Mouse (Mus musculus) layer of hippocampus, adult 18-20 months (tissue): ENCODE measurements around the gene Celsr1. TPM values are rescaled to one million over a fixed set of nuclear protein-coding genes. Genes with fewer than 3 reads are reported as not detected.
A peak's percentile ranks its signal among the peaks of the same experiment; 100 is the strongest.

Experiments
- DNase-seq, 2 experiments: peaks; one replicate each; pipeline ENCODE4 v3.0.0; 2022; ENCODE audit warnings: low spot score in 2 of 2
- long read RNA-seq: library from polyadenylated mRNA; stranded (forward); transcript quantifications from one replicate; pipeline ENCODE4 v2.0.0, GENCODE M21; 2021
- total RNA-seq, 2 experiments: library from RNA; stranded (reverse); gene quantifications; 2 replicates each; pipeline ENCODE4 v1.2.3; 2021

The Celsr1 gene
- 1 to 10 TPM; 5.6 to 6.3 TPM for total RNA-seq
- long read RNA-seq, partial matches to known transcripts, result 3 of 5 reads
- long read RNA-seq, other reads (novel, unspliced or antisense), result 2 of 5 reads

DNA sequence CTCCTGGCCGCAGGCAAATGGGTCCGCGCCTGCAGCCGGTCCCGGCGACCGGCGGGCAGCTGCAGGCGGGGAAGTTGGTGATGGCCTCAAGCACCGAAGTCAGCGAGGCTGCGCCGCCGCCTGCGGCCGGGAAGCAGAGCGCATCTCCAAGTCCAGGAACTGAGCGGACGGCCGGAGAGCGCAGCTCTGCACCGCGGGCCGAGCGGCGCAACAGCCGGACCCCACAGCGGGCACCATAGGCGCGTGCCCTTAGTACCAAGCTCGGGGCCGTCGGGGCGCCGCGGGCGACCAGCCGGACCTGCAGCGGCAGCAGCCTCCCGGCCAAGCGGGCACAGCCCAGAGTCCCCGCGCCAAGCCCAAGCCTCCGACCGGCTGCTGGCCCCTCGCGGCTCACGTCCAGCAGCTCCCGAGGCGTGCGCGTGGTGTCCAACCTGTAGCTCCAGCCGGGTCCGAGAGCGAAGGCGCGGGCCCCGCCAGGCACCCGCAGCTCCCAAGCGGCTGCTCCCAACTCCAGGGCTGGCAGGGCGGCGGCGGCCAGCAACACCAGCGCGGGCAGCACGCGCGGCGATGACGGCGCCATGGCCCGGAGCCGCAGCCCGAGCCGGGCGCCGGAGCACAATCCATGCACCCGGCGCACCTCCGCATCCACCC is at the start of gene Celsr1:
TSS of gene Celsr1 (minus strand) at position 587 of the 651 bp plus-strand sequence.
- no peak for DNase-seq

DNA sequence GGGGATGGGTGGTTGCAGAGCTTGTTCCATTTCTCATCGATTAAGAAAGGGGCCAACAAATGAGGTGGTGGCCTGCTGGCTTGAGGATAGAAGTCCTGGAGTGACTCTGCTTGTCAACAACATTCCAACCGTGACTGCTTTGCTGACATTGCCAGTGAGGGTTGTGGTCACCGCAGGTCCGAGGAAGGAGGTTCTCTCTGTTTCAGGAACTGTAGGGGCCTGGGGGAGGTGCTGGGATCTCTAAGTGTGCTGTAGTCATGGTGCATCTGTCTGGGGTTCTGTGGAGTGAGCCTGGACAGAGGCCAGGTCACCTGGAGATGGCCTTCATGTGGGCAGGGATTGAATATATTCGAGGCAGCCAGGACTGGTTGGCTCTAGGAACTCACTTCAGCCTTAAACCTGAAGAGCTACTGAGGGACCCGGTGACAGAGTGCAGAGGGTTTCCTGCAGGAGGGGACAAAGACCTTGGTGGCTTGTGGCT is 49.7 kb upstream of the Celsr1 start:
- no peak for DNase-seq

DNA sequence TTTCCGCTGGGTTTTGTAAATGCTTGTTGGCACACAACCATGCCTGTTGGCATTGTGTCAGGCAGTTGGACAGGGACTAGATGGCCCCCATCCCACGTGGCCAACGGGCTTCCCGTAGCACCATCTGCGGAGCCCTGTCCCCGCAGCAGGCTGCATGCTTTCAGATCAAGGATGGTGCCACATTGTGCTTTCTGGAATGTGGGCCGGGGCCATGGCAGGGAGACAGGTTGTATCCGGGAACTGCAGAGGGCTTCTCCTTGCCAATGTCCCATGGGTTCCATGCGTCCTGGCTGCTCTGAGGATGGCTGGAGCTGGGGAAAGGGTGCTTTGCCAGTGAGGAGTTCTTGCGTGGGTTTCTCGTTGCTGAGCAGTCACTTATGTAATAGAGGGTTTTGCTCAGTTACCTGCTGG is 49.0 kb upstream of the Celsr1 start:
- peak in 1 of 2 experiments; percentile 46 for DNase-seq

DNA sequence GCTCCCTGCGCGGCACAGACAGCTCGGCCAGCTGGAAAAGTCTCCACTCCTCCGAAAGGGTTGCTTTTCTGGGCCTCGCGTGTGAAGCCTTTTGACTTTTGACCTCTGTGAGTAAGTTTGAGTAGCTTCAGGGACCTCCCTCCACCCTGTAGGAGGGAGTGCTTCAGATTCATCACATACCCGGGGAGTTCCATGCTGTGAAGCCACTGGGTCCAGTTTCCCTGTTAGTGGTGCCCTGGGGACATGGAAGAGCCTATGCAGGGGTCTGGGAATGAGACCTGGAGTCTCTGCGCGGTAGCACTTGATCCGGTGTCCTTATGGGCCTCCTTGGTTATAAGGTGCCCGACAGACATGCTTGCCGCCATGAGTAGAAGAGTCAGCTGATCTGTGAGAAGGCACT is 48.1 kb upstream of the Celsr1 start:
- DNase-seq, result no peak

DNA sequence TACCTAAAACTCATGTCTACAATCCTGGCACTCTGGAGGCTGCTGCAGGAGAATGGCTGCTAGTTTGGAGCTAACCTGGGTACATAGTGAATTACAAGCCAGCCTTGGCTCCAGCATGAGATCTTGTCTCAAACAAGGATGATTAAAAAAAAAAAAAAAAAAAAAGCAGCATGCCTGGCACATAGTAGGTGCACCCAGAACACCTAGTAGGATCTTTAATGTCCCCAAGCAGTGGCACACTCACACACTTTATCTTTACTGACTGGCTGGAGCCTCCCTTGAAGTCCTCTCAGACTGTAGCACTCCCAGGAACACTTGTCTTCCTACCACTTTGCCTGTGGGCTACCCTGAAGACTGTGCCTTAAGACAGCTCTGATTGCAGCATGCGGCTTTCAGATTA is 46.8 kb upstream of the Celsr1 start:
- no peak for DNase-seq

DNA sequence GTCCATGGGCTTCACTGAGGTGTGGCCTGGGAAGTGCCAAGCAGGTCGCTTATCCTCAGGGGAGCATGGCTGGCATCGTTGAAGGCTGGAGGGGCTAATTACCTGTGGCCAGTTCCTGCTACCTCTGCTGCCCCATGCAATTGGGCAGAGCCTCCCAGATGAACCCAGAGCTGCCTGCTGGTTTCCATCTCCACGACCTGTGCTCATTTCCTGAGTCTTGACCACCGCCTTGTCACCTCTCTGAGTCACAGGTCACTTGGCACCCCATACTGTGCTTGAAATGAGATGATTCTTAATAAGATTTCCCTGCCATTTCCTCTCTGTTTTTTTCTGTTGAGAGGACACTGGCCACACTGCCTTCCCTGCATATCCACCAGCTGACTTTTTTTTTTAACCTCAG is 46.3 kb upstream of the Celsr1 start:
- DNase-seq, result no peak

DNA sequence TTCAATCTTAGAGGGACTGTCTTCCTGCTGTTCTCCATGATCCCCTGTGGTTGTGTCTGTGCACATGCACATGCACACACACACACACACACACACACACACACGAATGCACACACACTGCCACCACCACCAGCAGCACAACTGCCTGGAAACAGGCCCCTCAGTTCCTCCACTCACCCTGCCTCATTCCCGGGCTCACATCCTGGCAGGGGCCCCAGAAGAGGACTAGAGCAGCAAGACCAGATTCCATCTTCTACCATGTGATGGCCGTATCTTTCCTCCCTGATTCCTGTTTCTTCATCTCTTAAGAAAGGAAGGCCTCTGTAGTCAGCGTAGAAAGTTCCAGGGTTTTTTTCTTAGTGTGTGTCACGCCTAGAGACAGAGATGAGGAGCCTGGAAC is 45.9 kb upstream of the Celsr1 start:
- DNase-seq, result no peak

DNA sequence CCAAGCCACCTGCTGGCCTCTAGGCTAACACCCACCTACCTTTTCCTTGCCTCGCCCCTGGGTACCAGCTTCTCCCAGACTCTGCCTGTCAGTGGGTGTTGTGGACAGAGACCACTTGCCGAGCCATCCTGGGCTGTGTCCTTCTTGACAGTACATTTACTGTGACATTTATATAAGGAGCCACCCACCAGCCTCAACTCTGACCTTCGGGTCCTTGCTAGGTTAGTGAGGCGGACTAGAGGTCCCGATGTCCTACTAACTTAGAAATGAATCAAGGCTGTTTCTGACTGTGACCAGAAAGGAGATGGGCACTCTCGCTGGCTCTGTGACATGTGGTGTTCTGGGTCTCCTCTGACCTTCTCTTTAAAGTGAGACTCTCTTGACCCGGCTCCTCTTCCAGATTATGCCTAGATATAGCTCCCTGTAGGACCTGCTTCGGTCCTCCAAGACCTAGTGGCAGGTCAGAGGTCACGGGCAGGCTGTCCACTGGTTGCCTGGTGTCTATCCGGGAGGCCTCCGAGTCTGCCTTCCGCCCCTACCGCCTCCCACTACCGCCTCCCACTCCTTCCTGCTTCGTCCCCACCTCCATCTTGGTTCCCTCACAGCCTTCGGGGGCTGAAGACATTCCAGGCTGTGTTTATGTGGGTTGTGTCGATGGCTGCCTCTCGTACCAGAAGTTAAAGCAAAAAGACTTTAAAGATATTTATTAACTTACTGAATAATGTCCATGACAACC is 45.1 kb upstream of the Celsr1 start:
- DNase-seq, result no peak

DNA sequence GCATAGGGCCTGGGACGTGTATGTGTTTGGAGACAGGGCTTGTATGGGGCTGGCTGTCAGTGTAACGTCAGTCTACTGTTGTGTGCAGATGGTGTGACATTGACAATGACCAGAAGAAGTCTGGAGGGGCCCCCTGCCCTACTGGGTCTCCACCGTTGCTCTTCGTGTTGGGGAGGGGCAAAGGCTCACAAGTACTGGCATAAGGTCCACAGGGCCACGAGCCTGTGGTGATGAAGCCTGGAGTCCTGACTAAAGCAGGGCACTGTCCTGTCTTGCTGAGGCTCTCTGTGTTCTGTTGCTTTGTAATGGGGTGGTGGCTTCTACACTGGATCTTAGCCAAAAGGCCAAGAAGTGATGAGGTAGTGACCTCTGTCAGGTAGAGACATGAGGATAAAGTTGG is 44.4 kb upstream of the Celsr1 start:
- DNase-seq, result no peak

DNA sequence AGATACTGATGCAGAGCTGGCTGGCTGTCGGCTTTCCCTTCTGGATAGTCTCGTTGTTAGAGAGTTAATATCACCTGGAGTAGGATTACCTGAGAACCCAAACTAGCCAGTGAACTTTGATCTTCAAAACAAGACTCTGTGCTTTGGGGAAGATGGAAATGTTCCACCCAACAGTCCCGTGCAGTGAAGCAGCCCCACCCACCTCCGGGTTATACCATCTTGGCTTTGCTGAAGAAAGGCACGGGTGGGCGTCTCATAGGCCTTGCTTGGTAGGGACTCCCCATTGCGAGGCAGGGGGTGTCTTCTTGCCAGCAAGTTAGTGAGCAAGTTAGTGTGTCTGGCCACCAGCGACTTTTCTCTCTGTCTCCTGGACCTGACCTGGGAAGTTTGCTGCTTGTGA is 42.8 kb upstream of the Celsr1 start:
- no peak for DNase-seq

DNA sequence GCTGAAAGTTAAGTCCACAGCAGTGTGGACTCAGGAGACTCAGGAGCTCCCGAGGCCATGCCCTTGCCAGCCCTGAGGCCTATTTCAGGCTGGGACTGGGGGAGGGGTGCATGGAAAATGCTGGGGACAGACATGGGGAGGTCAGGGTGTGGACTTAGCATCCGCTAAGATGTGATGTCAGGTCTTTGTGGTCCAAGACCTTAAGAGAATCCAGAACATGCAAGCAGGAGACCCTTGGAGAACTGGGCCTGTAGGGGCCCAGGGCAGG is 42.4 kb upstream of the Celsr1 start:
- no peak for DNase-seq

DNA sequence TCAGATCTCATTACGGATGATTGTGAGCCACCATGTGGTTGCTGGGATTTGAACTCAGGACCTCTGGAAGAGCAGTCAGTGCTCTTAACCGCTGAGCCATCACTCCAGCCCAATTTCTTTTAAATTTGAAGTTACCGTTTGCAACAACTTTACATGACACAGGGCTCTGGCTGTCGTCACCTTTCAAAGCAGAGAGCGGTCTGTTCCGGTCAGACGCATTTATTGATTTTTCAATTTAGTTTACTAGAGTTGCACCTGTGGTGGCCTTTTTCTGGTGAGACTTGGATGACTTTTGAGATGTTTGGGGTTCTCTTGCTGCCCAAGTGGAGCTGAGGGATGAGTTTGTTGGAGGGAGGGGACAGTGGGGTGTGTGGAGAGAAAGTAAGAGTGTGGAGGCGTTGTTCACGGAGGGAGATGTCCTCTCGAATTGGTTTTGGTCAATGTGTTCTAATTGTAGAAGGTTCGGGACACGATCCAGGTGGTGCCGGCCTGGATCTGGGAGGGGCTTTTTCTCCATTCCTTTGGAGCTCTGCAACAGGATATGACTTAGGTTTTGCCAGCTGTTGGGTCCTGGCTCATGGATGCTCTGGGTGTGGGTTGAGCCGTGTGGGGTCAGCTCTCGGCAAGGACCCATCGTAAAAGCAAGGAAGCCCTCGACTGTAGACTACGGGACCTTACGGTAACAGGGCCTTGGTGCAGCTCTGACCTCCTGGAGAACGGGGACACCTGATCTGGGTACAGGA is 41.9 kb upstream of the Celsr1 start:
- DNase-seq, result no peak

DNA sequence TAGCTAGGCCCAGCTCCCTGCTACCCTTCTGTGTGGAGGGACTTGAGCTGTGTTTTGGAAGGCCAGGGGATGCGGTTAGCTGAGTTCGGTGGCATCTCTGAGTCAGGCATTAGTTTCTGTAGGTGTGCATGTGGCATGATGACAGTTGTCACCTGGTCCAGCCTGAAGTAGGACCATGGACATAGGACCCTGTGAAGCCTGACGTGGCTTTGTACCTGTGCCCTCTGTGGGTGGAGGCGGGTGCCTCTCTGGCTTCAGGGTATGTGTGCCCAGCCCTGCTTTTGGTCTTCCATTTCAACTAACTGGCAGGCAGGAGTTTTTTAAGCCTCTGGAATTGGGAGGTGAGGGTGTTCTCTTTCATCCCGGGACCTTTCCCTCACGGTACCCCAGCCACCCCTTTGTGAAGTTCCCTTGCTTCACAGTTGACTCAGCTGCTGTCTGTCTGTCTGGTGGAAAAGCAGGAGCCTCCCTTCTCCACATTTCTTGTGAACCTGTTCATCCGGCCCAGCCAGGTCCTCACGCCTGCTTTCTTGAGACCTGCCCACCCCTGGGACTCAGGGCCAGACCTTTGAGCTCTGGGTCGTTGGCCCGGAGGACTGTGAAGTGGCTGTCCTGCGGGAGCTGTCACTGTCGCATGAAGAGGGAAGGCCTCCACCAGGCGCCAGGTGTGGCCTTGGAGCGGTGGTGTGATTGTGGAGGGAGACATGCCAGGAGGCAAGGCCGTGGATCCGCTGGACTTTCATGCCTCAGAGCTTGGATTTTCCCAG is 40.8 kb upstream of the Celsr1 start:
- no peak for DNase-seq

DNA sequence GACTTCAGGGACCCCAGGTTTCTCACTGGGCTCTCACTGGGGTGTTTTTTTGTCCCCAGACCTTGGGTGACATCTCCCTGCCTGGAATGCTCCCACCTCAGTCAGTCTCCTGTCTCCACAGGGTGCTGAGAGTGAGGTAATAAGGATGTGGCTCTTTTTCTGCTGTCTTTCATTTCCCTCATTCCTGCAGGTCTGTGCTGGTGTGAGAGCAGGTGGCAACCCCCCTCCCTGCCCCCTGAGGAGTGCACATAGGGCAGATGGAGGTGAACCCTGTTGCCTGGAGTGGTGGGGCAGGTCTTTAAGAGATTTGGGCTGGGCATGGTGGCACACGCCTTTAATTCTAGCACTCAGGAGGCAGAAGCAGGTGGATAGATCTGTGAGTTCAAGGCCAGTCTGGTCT is 37.6 kb upstream of the Celsr1 start:
- DNase-seq, result no peak

DNA sequence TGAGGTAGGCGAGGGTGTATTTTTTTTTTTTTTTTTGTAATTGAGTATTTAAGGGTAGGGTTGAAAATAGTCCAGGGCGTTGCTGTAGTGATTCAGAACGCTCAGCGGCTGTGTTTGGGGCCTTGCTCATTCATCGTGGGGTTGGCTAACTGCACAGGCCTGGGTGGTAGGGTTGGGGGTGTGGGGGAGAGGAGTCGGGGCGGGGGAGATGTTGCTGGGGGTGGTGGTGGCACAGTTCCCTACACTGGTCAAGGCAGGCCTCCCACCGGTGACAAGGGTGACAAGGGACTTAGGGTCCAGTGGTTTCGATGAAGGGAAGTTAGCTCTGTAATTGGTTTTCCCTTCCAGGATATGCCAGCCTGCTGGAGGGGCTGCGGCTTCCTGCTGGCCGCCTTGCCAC is 36.8 kb upstream of the Celsr1 start:
- DNase-seq, result no peak

DNA sequence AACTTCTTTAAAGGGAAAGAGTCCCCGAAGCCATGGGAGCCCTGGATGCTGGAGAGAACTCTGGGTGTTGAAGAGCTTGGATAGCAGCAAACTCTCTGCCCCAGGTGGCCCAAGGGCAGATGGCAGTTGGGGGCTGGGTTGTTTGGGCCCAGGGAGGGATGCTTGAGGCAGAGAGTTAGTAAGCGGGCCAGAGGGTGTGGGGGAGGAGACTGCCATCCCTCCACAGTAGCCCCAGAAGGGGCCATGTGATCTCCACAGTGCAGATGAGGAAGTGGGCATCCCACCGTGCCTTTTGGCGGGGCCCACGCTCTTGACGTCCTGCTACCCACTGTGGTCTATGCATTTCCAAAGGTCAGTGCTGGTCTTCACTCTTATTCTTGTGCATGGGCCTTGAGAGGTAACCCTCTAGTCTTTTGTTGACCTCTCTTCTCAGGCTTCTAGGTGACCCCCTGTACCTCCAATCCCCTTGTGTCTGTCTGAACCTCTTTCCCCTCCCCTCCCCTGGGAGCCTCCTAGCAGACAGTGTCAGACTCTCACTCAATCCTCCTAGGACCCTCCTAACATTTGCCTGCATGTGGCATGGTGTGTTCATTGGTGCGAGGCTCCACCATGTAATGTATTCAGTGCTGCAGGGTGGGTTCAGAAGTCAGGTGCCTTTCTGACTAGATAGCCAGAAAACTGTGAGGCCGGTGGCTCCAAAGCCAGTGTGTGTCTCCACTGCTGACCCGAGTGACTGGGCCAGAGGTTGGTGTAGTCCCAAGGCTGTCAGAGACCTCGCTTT is 35.6 kb upstream of the Celsr1 start:
- no peak for DNase-seq

DNA sequence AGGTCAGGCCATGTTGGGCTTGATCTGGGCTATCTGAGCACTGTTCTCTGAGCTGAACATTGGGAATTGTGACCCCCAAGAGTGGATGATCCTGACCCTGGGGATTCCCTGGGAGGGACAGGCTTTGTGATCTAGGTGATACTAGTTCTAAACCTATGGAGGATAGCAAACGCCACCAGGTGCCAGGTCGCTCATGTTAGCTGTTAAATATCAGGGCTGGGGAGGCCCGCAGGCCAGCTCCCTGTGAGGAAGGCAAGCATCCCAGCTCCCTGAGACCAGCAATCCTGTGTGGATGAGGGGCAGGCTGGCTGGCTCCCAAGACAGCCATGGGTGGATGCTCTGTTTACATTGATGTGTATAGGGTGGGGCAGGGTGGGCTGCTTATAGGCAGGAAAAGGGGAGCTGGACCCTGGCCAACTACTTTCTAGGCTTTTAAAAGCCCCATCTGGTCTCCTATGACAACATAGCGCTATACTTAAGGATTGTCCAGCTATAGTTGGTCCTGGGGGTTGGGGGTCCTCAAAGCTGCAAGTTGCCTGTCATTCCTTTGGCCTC is 34.4 kb upstream of the Celsr1 start:
- no peak for DNase-seq

DNA sequence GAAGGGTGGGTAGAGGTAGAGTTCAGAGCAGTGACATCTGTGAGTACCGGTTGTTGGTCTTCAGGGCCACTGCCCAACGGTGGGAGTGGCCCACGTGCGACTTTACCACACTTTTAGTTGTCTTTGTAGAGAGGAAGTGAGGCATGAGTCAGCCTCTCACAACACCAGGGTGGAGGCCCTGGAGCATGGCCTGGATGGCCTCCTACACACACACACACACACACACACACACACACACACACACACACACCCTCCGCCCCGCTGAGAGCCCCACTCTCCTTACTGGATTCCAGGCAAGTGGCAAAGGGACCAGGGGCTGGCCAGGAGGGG is 34.0 kb upstream of the Celsr1 start:
- DNase-seq, result peak in 1 of 2 experiments; percentile 29

DNA sequence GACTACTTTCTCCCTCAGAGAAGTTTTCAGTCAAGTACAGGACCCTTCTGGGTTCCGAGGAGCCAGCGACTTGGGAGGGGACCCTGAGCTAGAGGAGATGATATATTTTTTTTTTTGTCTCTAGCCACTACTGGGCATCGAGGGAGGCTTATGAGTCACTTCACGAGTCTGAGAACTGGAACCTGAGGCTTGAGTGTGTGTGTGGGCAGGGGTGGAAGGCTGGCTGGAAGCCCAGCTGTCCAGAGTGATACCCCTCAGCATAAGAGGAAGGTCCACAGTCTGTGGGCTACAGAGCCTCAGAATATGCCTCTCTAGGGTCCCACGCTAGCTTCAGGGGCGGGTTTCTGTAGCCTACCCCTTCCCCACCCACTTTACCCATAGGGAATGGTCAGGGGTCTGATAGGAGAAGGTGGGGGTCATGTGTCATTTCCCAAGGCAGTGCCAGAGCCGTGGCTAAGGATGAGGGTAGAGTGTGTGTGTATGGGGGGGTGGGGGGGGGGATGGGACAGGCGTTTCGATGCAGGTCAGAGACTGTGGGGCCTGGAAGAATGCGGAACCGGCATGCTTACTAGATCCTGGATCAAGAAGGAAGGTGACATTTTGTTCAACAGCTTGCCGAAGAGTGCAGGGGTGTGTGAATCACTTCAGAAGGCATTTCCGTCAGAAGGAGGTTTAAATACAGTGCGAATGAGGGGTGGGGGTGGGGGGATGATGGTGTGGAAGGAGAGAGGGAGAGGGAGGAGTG is 33.4 kb upstream of the Celsr1 start:
- DNase-seq, result peak in 1 of 2 experiments; percentile 42

DNA sequence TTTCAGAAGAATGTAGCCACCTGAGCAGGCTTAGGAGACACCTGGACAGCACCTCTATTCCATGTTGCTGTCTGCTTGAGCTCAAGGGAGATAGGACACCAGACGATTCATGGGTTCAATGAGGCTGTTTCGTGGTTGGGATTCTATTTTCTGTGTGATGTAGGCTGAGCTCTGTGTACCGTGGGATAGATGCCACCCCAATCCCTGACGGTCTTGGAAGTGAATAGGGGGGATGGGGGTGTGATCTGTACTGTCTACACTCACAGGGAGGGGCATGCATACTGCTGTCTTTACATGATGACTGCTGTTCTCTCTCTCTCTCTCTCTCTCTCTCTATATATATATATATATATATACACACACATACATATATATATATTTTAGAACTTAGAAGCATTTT is 31.8 kb upstream of the Celsr1 start:
- no peak for DNase-seq
